Mouse (Mus musculus): ENCODE data around the gene Pde4dip. TPM values are rescaled to one million over a fixed set of nuclear protein-coding genes. Genes with fewer than 3 reads are reported as not detected.

The Pde4dip gene
- polyA plus RNA-seq, 1 experiment, result 134 TPM

- Histone ChIP-seq H3K4me3 (no peak overlapping the region), H3K36me3 (ENCODE audit: control insufficient read depth, insufficient read depth) (no peaks in the 10 kb centered on the region), H3ac (ENCODE audit: control insufficient read depth, insufficient read length) (no peak overlapping the region), H3K4me2 (ENCODE audit: low read depth) (peak overlapping the region; percentile 58), H3K79me2 (ENCODE audit: control insufficient read depth, insufficient read depth) (peaks cover 9% of the 10 kb centered on the region), H3K27me3 (ENCODE audit: control insufficient read depth, insufficient read depth, insufficient read length) (no peaks in the 10 kb centered on the region)
- peak in 1 of 3 experiments; percentile 79 for TF ChIP-seq MYOG (IDR thresholded peaks at IDR 0.05; ENCODE audit: control insufficient read depth in 1 of 3, insufficient read depth in 1 of 3, insufficient read length in 2 of 3, low read depth in 2 of 3)
- TF ChIP-seq MYOD1 (IDR thresholded peaks at IDR 0.05; ENCODE audit: control insufficient read depth in 1 of 3, insufficient read length in 2 of 3, low read depth in 2 of 3), result peak in 2 of 3 experiments; percentile 17 to 61
- no peak for TF ChIP-seq E2F4 (IDR thresholded peaks at IDR 0.05; ENCODE audit: insufficient read depth)
- no peak for TF ChIP-seq TCF3 (IDR thresholded peaks at IDR 0.05; ENCODE audit: insufficient read length, low read depth)
- no peak for TF ChIP-seq TCF12 (IDR thresholded peaks at IDR 0.05; ENCODE audit: insufficient read depth, poor library complexity, severe bottlenecking)
- no peak for TF ChIP-seq POLR2AphosphoS2 (IDR thresholded peaks at IDR 0.05; ENCODE audit: insufficient read length, low read depth)
- TF ChIP-seq USF1 (IDR thresholded peaks at IDR 0.05; ENCODE audit: low read depth), result no peak
- TF ChIP-seq CEBPB (IDR thresholded peaks at IDR 0.05; ENCODE audit: insufficient read depth, poor library complexity, severe bottlenecking), result no peak
These were observed 87.3 kb downstream of the Pde4dip start for GRCm38 (mm10) chr3:97801178-97801699.

DNA sequence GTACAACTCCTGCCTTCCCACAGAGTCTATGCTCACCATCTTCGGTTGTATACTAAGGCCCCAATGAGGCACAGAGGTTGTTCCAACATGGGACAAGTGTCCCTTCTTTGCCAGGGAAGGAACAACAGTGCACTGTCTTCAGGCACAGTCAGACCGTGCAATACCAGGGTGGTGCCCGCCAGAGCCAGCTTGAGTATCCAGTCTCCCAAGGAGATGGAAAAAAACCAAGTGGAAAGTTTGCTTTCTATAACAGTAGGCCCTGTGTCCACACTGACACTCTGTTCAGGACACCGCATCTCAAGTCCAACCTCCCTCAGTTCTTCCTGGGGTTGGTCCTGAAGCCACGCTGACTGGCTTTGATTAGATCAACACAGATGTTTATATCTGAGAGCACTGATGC lies 87.8 kb downstream of the Pde4dip start:
- H3K4me3 ChIP-seq, result no peak overlapping the region
- TF ChIP-seq MYOG (IDR thresholded peaks at IDR 0.05; ENCODE audit: control insufficient read depth in 1 of 3, insufficient read depth in 1 of 3, insufficient read length in 2 of 3, low read depth in 2 of 3), result no peak
- TF ChIP-seq TCF12 (IDR thresholded peaks at IDR 0.05; ENCODE audit: insufficient read depth, poor library complexity, severe bottlenecking), result no peak
- no peak for TF ChIP-seq POLR2A (IDR thresholded peaks at IDR 0.05; ENCODE audit: insufficient read length, low read depth)
- TF ChIP-seq TCF3 (IDR thresholded peaks at IDR 0.05; ENCODE audit: insufficient read length, low read depth), result no peak
- TF ChIP-seq REST (IDR thresholded peaks at IDR 0.05; ENCODE audit: insufficient read depth, insufficient read length), result no peak
- TF ChIP-seq SRF (IDR thresholded peaks at IDR 0.05; ENCODE audit: control insufficient read depth, insufficient read length, low read depth), result no peak
- TF ChIP-seq CEBPB (IDR thresholded peaks at IDR 0.05; ENCODE audit: insufficient read depth, poor library complexity, severe bottlenecking), result no peak
- TF ChIP-seq MYOD1 (IDR thresholded peaks at IDR 0.05; ENCODE audit: control insufficient read depth in 1 of 3, insufficient read length in 2 of 3, low read depth in 2 of 3), result no peak
- TF ChIP-seq USF1 (IDR thresholded peaks at IDR 0.05; ENCODE audit: low read depth), result no peak
- no peak for TF ChIP-seq POLR2AphosphoS2 (IDR thresholded peaks at IDR 0.05; ENCODE audit: insufficient read length, low read depth)
- no peak for TF ChIP-seq E2F4 (IDR thresholded peaks at IDR 0.05; ENCODE audit: insufficient read depth)
- TF ChIP-seq MAX (IDR thresholded peaks at IDR 0.05; ENCODE audit: low read depth), result no peak

GRCm38 (mm10) chr3:97800004-97800403 lies 88.5 kb downstream of the Pde4dip start:
- Histone ChIP-seq H3K4me3 (no peak overlapping the region), H3K4me2 (ENCODE audit: low read depth) (peak overlapping the region; percentile 58), H3ac (ENCODE audit: control insufficient read depth, insufficient read length) (no peak overlapping the region), H3K27me3 (ENCODE audit: control insufficient read depth, insufficient read depth, insufficient read length) (no peaks in the 10 kb centered on the region), H3K36me3 (ENCODE audit: control insufficient read depth, insufficient read depth) (no peaks in the 10 kb centered on the region), H3K79me2 (ENCODE audit: control insufficient read depth, insufficient read depth) (peaks cover 4% of the 10 kb centered on the region)
- TF ChIP-seq MAX (IDR thresholded peaks at IDR 0.05; ENCODE audit: low read depth), result no peak
- no peak for TF ChIP-seq SRF (IDR thresholded peaks at IDR 0.05; ENCODE audit: control insufficient read depth, insufficient read length, low read depth)
- no peak for TF ChIP-seq TCF3 (IDR thresholded peaks at IDR 0.05; ENCODE audit: insufficient read length, low read depth)
- TF ChIP-seq MYOG (IDR thresholded peaks at IDR 0.05; ENCODE audit: control insufficient read depth in 1 of 3, insufficient read depth in 1 of 3, insufficient read length in 2 of 3, low read depth in 2 of 3), result no peak
- TF ChIP-seq POLR2A (IDR thresholded peaks at IDR 0.05; ENCODE audit: insufficient read length, low read depth), result no peak
- TF ChIP-seq CEBPB (IDR thresholded peaks at IDR 0.05; ENCODE audit: insufficient read depth, poor library complexity, severe bottlenecking), result no peak
- TF ChIP-seq E2F4 (IDR thresholded peaks at IDR 0.05; ENCODE audit: insufficient read depth), result no peak
- TF ChIP-seq REST (IDR thresholded peaks at IDR 0.05; ENCODE audit: insufficient read depth, insufficient read length), result no peak
- no peak for TF ChIP-seq MYOD1 (IDR thresholded peaks at IDR 0.05; ENCODE audit: control insufficient read depth in 1 of 3, insufficient read length in 2 of 3, low read depth in 2 of 3)

More for the DNA sequence above, 87.8 kb downstream of the Pde4dip start:
- Histone ChIP-seq H3K4me2 (ENCODE audit: low read depth) (peak overlapping the region; percentile 58), H3K79me2 (ENCODE audit: control insufficient read depth, insufficient read depth) (peaks cover 5% of the 10 kb centered on the region), H3K36me3 (ENCODE audit: control insufficient read depth, insufficient read depth) (no peaks in the 10 kb centered on the region), H3ac (ENCODE audit: control insufficient read depth, insufficient read length) (no peak overlapping the region), H3K27me3 (ENCODE audit: control insufficient read depth, insufficient read depth, insufficient read length) (no peaks in the 10 kb centered on the region)

DNA sequence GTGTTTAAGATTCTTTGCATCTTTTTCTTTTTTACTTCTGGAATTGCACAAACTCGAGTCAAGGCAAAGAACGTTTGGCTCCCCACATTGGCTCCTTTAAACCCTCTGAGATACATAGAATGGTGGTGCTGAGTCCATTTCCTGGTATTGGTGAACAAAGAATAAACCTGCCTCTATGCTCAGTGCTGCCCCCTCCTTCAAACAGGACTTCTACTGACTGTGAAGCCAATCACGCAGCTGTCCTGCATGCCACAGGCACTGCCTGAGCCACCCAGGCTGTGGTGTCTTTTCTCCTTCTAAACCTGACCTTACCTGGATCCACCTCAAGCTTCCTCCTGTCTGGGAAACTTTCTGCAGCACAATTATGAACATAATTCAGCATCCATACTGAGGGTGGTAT lies 89.2 kb downstream of the Pde4dip start:
- Histone ChIP-seq H3K4me2 (ENCODE audit: low read depth) (peak overlapping the region; percentile 18), H3ac (ENCODE audit: control insufficient read depth, insufficient read length) (no peak overlapping the region), H3K4me3 (no peak overlapping the region), H3K36me3 (ENCODE audit: control insufficient read depth, insufficient read depth) (no peaks in the 10 kb centered on the region), H3K27me3 (ENCODE audit: control insufficient read depth, insufficient read depth, insufficient read length) (no peaks in the 10 kb centered on the region), H3K79me2 (ENCODE audit: control insufficient read depth, insufficient read depth) (peaks cover 4% of the 10 kb centered on the region)
- TF ChIP-seq MYOG (IDR thresholded peaks at IDR 0.05; ENCODE audit: control insufficient read depth in 1 of 3, insufficient read depth in 1 of 3, insufficient read length in 2 of 3, low read depth in 2 of 3) (peak in 1 of 3 experiments; percentile 76), MYOD1 (IDR thresholded peaks at IDR 0.05; ENCODE audit: control insufficient read depth in 1 of 3, insufficient read length in 2 of 3, low read depth in 2 of 3) (peak in 2 of 3 experiments; percentile 39 to 66), USF1 (IDR thresholded peaks at IDR 0.05; ENCODE audit: low read depth) (no peak), POLR2AphosphoS2 (IDR thresholded peaks at IDR 0.05; ENCODE audit: insufficient read length, low read depth) (no peak)

GRCm38 (mm10) chr3:97797371-97797770 lies 91.1 kb downstream of the Pde4dip start:
- H3ac ChIP-seq (ENCODE audit: control insufficient read depth, insufficient read length), result no peak overlapping the region

More at GRCm38 (mm10) chr3:97797371-97797770, 91.1 kb downstream of the Pde4dip start:
- Histone ChIP-seq H3K4me3 (no peak overlapping the region), H3K27me3 (ENCODE audit: control insufficient read depth, insufficient read depth, insufficient read length) (no peaks in the 10 kb centered on the region), H3K4me2 (ENCODE audit: low read depth) (no peak overlapping the region), H3K36me3 (ENCODE audit: control insufficient read depth, insufficient read depth) (peaks cover 8% of the 10 kb centered on the region), H3K79me2 (ENCODE audit: control insufficient read depth, insufficient read depth) (peaks cover 4% of the 10 kb centered on the region)
- TF ChIP-seq MYOG (IDR thresholded peaks at IDR 0.05; ENCODE audit: control insufficient read depth in 1 of 3, insufficient read depth in 1 of 3, insufficient read length in 2 of 3, low read depth in 2 of 3) (no peak), SRF (IDR thresholded peaks at IDR 0.05; ENCODE audit: control insufficient read depth, insufficient read length, low read depth) (no peak), MYOD1 (IDR thresholded peaks at IDR 0.05; ENCODE audit: control insufficient read depth in 1 of 3, insufficient read length in 2 of 3, low read depth in 2 of 3) (no peak), POLR2AphosphoS2 (IDR thresholded peaks at IDR 0.05; ENCODE audit: insufficient read length, low read depth) (no peak), REST (IDR thresholded peaks at IDR 0.05; ENCODE audit: insufficient read depth, insufficient read length) (no peak)

All from myocyte (in vitro differentiated cells).